Mouse (Mus musculus) lung, embryonic 14.5 days (tissue): ENCODE data around the gene March10. TPM values are rescaled to one million over a fixed set of nuclear protein-coding genes. Genes with fewer than 3 reads are reported as not detected.

Experiments used
- ATAC-seq: fragments of 200-750 bp; cut with Nextera tagmentation; 2 replicates; pipeline ENCODE4 v1.8.0; 2017; ENCODE audit warnings: mild to moderate bottlenecking, moderate TSS enrichment, moderate library complexity; ENCODE audit not compliant: insufficient read depth
- DNase-seq: peaks from one replicate; pipeline ENCODE4 v3.0.0-alpha.2; 2015
- H3K27ac ChIP-seq: fragments of 300-500 bp; sonication (generic); 2 replicates; pipeline ENCODE4 v1.5.1; 2014; ENCODE audit warnings: low read depth, mild to moderate bottlenecking, moderate library complexity
- H3K27me3 ChIP-seq: fragments of 300-500 bp; sonication (generic); 2 replicates; pipeline ENCODE4 v1.6.1; 2014; ENCODE audit warnings: low read length, control low read depth; ENCODE audit not compliant: insufficient read depth
- H3K36me3 ChIP-seq: fragments of 300-500 bp; sonication (generic); 2 replicates; pipeline ENCODE4 v1.6.1; 2014; ENCODE audit warnings: control low read depth; ENCODE audit not compliant: insufficient read depth
- H3K4me1 ChIP-seq: fragments of 300-500 bp; sonication (generic); 2 replicates; pipeline ENCODE4 v1.6.1; 2014; ENCODE audit warnings: antibody characterized with exemption, control low read depth; ENCODE audit not compliant: insufficient read depth
- H3K4me2 ChIP-seq: fragments of 300-500 bp; sonication (generic); 2 replicates; pipeline ENCODE4 v1.6.1; 2014; ENCODE audit warnings: mild to moderate bottlenecking
- H3K4me3 ChIP-seq: fragments of 300-500 bp; sonication (generic); 2 replicates; pipeline ENCODE4 v1.5.1; 2014; ENCODE audit warnings: low read depth, low read length
- H3K9ac ChIP-seq: fragments of 300-500 bp; sonication (generic); 2 replicates; pipeline ENCODE4 v1.6.1; 2014
- H3K9me3 ChIP-seq: fragments of 300-500 bp; sonication (generic); 2 replicates; pipeline ENCODE4 v1.6.1; 2016; ENCODE audit warnings: low read depth, low read length, control low read depth
- CTCF ChIP-seq: IDR thresholded peaks from 2 replicates; pipeline ENCODE4 v1.5.1; 2016; ENCODE audit warnings: antibody characterized with exemption, low read depth
- WGBS: fragments of 180-500 bp; shearing (Covaris S2); extraction: QIAGEN DNeasy Blood & Tissue Kit; methylation state at CpG from one replicate; pipeline ENCODE4 v1.1.7; 2014; 5-methylcytosine and 5-hydroxymethylcytosine counted together
- polyA plus RNA-seq: library from polyadenylated mRNA; unstranded; fragments of >200 nt; fragmentation: Nextera tagmentation; extraction: Ambion mirVana; gene quantifications from 2 replicates; pipeline ENCODE4 v1.2.1, GENCODE M21; 2014

The March10 gene
- polyA plus RNA-seq, 1 experiment from 2014 or later: not detected

DNA sequence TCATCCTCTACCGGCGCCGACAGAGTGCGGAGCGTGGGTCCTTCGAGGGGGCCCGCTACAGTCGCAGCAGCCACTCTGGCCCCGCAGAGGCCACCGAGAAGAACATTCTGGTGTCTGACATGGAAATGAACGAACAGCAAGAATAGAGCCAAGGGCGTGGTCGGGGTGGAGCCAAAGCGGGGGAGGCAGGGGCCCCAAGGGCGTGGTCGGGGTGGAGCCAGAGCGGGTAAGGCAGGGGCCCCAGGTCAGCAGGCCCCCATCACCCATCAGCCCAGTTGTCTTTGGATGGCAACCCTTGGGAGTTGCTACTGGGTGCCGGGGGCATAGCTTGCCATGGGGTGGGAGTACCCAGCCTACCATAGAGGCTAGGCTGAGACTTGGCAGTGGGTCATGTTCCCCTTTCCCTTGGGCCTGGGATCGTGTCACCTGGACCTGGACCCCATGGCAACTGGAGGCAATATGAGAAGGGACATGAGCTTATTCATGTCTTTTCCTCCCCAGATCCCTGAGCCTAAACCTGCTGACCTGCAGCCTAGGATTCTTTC is 106.7 kb downstream of the March10 start:
- 87% methylated on average over 19 of the region's 19 CpGs for WGBS
- DNase-seq: no peak
- Histone ChIP-seq H3K4me3 (no peak overlapping the region), H3K9me3 (no peaks in the 10 kb centered on the region), H3K9ac (no peak overlapping the region), H3K4me2 (no peak overlapping the region), H3K4me1 (peaks cover 20% of the 10 kb centered on the region), H3K36me3 (peaks cover 37% of the 10 kb centered on the region), H3K27me3 (no peaks in the 10 kb centered on the region), H3K27ac (no peak overlapping the region)
- no peak for TF ChIP-seq CTCF
- ATAC-seq: no peak

DNA sequence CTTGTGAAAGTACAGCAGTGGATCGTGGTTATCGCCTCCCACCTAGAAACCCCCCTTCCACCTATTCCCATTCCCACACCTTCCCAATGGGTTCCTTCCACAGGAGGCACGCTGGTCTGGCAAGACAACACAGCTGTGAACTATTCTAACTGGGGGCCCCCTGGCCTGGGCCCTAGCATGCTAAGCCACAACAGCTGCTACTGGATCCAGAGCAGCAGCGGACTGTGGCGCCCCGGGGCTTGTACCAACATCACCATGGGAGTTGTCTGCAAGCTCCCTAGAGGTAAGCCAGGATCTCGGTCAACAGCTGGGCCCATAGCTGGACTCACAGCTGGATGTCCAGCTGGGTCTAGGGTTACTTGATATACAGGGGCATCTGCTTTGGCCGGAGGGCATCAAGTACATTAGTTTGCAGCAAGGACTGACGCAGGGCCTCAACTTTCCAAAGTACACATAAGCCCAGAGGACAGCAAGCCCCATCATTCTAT is 108.0 kb downstream of the March10 start:
- WGBS: 92% methylated on average over 9 of the region's 9 CpGs
- H3K4me1 ChIP-seq: peaks cover 12% of the 10 kb centered on the region
- no peak for TF ChIP-seq CTCF
- H3K27me3 ChIP-seq: no peaks in the 10 kb centered on the region
- peaks cover 44% of the 10 kb centered on the region for H3K36me3 ChIP-seq
- no peaks in the 10 kb centered on the region for H3K9me3 ChIP-seq
- H3K9ac ChIP-seq: no peak overlapping the region
- H3K27ac ChIP-seq: no peak overlapping the region
- ATAC-seq (no peak), DNase-seq (no peak)
- H3K4me3 ChIP-seq: no peak overlapping the region
- no peak overlapping the region for H3K4me2 ChIP-seq

DNA sequence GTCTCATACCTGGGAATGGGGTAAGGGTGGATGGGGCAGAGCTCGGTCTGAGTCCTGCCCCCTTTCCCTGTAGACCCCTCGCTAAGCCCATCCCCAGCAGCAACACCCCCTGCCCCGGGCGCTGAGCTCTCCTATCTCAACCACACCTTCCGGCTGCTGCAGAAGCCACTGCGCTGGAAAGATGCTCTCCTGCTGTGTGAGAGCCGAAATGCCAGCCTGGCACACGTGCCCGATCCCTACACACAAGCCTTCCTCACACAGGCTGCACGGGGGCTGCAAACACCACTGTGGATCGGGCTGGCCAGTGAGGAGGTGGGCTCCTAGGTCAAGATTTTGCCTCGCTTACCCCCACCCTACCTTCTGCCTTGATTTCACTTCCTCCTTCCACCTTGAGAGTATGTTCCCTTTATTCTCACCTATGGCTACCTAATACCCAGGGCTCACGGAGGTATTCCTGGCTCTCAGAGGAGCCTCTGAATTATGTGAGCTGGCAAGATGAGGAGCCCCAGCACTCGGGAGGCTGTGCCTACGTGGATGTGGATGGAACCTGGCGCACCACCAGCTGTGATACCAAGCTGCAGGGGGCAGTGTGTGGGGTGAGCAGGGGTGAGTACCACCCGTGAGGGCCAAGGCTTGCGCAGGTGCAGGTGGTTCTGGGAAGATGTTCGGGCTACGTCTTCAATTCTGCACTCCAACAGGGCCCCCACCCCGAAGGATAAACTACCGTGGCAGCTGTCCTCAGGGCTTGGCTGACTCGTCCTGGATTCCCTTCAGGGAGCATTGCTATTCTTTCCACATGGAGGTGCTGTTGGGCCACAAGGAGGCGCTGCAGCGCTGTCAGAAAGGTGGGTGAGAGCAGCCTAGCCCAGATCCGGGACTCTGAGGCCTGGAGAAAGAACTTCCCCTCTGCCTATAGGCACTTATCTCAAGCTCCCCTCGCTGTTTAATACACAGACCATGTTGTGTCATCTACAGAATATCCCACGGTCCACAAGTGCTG is 109.1 kb downstream of the March10 start:
- Histone ChIP-seq H3K9me3 (no peaks in the 10 kb centered on the region), H3K27ac (no peak overlapping the region), H3K4me1 (peaks cover 3% of the 10 kb centered on the region; the same call in 1 of the 2 replicates), H3K36me3 (peaks cover 48% of the 10 kb centered on the region), H3K9ac (no peak overlapping the region), H3K4me2 (no peak overlapping the region), H3K4me3 (no peak overlapping the region), H3K27me3 (no peaks in the 10 kb centered on the region)
- 56% methylated on average over 28 of the region's 28 CpGs for WGBS
- DNase-seq (peak; percentile 90), ATAC-seq (peak; percentile 41)
- TF ChIP-seq CTCF: peak; percentile 91

DNA sequence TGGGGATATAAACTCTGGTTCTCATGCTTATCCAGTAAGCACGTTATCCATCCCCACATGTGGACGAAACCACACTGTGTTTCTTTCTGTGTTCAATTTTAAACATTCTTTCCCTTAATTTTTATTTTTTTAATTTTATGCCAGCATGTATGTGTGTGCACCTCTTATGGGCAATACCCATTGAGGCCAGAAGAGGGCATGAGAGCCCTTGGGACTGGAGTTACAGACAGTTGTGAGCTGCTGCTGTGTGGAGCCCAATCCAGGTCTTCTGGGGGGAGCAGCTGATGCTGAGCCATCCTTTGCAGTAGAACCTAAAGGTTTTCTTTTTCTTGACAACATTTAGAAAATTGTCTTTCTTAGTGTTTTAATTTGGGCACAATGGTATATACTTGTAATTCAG is 111.3 kb downstream of the March10 start:
- H3K4me2 ChIP-seq: no peak overlapping the region
- H3K9ac ChIP-seq: no peak overlapping the region
- no peaks in the 10 kb centered on the region for H3K4me1 ChIP-seq
- 75% methylated on average over 2 of the region's 2 CpGs for WGBS
- peak; percentile 72 for DNase-seq
- TF ChIP-seq CTCF: peak; percentile 80
- H3K4me3 ChIP-seq: no peak overlapping the region
- no peak overlapping the region for H3K27ac ChIP-seq
- H3K9me3 ChIP-seq: no peaks in the 10 kb centered on the region
- H3K27me3 ChIP-seq: no peaks in the 10 kb centered on the region
- ATAC-seq: no peak
- peaks cover 69% of the 10 kb centered on the region for H3K36me3 ChIP-seq

DNA sequence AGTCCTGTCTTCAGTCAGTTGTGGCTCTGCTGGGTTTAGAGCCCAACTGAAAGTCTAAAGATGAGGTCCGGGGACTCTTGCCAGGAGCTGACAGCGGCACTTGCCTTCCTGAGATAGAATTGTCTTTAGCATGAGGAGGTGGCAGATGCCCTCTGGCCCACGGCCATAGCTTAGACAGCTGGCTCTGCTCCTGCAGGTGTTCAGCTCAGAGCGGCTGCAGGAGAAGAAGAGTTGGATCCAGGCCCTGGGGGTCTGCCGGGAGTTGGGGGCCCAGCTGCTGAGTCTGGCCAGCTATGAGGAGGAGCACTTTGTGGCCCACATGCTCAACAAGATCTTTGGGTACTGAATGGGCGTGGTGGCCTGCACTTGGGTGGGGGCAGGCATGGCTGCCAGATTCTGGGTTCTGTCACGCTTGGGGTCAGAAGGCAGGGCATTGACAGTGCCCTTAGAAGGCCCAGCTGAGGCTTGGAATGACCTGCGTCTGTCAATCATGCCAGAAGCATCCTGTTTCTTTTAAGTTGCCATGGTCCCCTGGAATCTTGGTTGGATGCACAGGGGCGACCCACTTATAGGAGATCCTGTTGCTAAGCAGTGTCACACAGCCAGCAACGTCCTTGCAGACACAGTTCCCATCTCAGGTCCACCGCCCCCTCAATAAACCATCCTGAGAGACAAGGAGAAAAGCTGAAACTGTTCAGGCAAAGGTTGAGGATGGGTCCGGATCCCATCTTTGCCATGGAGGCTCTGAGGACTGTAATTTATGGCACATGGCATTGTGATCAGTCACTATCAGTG is 117.7 kb downstream of the March10 start:
- WGBS: 75% methylated on average over 12 of the region's 12 CpGs
- Histone ChIP-seq H3K27ac (no peak overlapping the region), H3K9me3 (no peaks in the 10 kb centered on the region), H3K9ac (no peak overlapping the region), H3K36me3 (peaks cover 55% of the 10 kb centered on the region), H3K4me1 (peaks cover under 1% of the 10 kb centered on the region; the same call in 1 of the 2 replicates), H3K4me2 (no peak overlapping the region), H3K4me3 (no peak overlapping the region), H3K27me3 (no peaks in the 10 kb centered on the region)
- no peak for ATAC-seq
- DNase-seq: no peak
- TF ChIP-seq CTCF: no peak

DNA sequence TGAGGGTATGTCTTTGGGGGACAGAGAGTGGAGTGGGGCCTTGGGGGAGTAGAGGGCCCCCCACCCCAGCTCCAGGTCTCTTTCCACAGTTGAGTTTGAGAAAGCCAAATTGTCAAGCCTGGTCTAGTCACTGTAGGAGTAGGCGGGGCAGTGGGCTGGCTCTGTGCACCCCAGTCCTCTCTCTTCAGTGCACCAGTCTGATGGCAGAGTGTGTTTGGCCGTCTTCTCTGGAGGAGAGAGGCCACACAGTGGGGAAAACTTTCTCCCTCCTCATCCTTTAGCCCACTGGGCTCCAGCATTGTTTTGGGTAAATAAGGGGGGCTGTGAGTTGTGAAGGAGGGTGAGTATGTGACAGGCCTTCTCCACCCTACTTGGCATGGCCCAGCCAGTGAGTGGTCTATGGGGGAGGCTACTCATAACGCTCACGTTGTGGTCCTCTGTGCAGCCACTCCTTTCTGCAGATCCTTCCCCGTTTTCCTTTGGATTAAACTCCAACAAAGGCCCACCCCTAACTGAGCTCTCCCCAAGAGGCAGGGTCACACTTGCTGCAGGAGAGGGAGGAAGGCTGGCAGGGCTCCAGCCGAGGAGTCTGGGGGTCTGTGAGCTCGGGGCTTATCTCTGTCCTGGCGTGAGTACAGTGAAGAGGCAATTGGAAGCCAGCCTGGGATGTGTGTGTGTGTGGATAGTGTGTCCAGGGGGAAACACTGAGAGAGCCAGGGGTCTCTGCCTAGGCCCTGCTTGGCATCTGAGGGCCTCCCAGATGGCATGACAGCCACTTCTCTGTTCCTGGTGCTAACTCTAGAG is 122.5 kb downstream of the March10 start:
- H3K27me3 ChIP-seq: no peaks in the 10 kb centered on the region
- WGBS: 32% methylated on average over 8 of the region's 8 CpGs
- DNase-seq (peak; percentile 90), ATAC-seq (peak; percentile 87)
- H3K36me3 ChIP-seq: peaks cover 28% of the 10 kb centered on the region
- no peaks in the 10 kb centered on the region for H3K9me3 ChIP-seq
- H3K4me1 ChIP-seq: peaks cover 4% of the 10 kb centered on the region
- 0 out of 2 replicates have a peak overlapping the region, but pooled peaks have one; percentile 4 for H3K4me2 ChIP-seq
- TF ChIP-seq CTCF: no peak
- no peak overlapping the region for H3K9ac ChIP-seq
- peak overlapping the region; percentile 79 for H3K27ac ChIP-seq
- H3K4me3 ChIP-seq: no peak overlapping the region
